Mouse (Mus musculus) spleen, adult 2 months (tissue): ENCODE measurements around the gene Gm20431.

Source experiments
- CTCF ChIP-seq: fragments of 200-500 bp; IDR thresholded peaks from 2 replicates; pipeline ENCODE4 v1.5.1; 2011; ENCODE audit warnings: mild to moderate bottlenecking, inconsistent platforms; ENCODE audit not compliant: insufficient read depth, insufficient read length, insufficient replicate concordance; ENCODE audit errors: extremely low read depth
- POLR2A ChIP-seq: fragments of 200-500 bp; IDR thresholded peaks from 2 replicates; pipeline ENCODE4 v1.6.1; 2011; ENCODE audit warnings: low read depth, low read length, inconsistent platforms

DNA sequence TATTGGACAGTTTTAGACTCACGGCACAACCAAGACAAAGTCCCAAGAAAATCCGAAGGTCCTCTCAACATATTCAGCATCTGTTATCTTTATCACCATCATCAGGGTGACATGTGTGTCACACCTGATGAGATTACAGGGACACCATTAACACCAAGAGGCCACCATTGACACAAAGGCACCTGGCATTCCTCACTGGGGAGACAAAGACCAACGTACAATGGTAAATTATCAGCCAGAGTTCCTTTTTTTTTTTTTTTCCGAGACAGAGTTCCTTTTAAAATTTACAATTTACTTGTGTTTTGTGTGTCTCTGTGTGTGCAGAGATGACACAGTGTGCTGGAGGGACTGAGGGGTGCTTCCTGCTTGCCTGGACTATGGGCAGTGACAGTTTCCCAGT is 8.1 kb upstream of the Gm20431 start:
- TF ChIP-seq POLR2A (no peak), CTCF (no peak)
